Mouse (Mus musculus) intestine, embryonic 15.5 days (tissue): ENCODE measurements around the gene Get4. TPM values are rescaled to one million over a fixed set of nuclear protein-coding genes. Genes with fewer than 3 reads are reported as not detected.

Source experiments
- ATAC-seq: fragments of 200-750 bp; cut with Nextera tagmentation; 2 replicates; pipeline ENCODE4 v1.8.0; 2017; ENCODE audit warnings: moderate TSS enrichment, moderate library complexity
- H3K27ac ChIP-seq: fragments of 300-500 bp; sonication (generic); 2 replicates; pipeline ENCODE4 v1.5.1; 2015; ENCODE audit warnings: mild to moderate bottlenecking, inconsistent platforms
- H3K27me3 ChIP-seq: fragments of 300-500 bp; sonication (generic); replicated peaks from 2 replicates; pipeline ENCODE4 v1.6.1; 2015; ENCODE audit warnings: inconsistent platforms
- H3K36me3 ChIP-seq: fragments of 300-500 bp; sonication (generic); 2 replicates; pipeline ENCODE4 v1.6.1; 2015; ENCODE audit warnings: inconsistent platforms
- H3K4me1 ChIP-seq: fragments of 300-500 bp; sonication (generic); replicated peaks from 2 replicates; pipeline ENCODE4 v1.6.1; 2015; ENCODE audit warnings: inconsistent platforms
- H3K4me2 ChIP-seq: fragments of 300-500 bp; sonication (generic); replicated peaks from 2 replicates; pipeline ENCODE4 v1.6.1; 2015; ENCODE audit warnings: mild to moderate bottlenecking, inconsistent platforms
- H3K4me3 ChIP-seq: fragments of 300-500 bp; sonication (generic); replicated peaks from 2 replicates; pipeline ENCODE4 v1.5.1; 2015; ENCODE audit warnings: inconsistent platforms
- H3K9ac ChIP-seq: fragments of 300-500 bp; sonication (generic); 2 replicates; pipeline ENCODE4 v1.6.1; 2015; ENCODE audit warnings: inconsistent platforms
- H3K9me3 ChIP-seq: fragments of 300-500 bp; sonication (generic); 2 replicates; pipeline ENCODE4 v1.6.1; 2016; ENCODE audit warnings: inconsistent platforms
- WGBS: fragments of 180-500 bp; shearing (Covaris S2); methylation state at CpG from one replicate; pipeline ENCODE4 v1.1.7; 2015; 5-methylcytosine and 5-hydroxymethylcytosine counted together
- polyA plus RNA-seq: library from polyadenylated mRNA; unstranded; fragments of >200 nt; fragmentation: Nextera tagmentation; extraction: Ambion mirVana; gene quantifications from 2 replicates; pipeline ENCODE4 v1.2.1, GENCODE M21; 2015

Gene Get4
- polyA plus RNA-seq, 1 experiment from 2014 or later: 147 TPM

DNA sequence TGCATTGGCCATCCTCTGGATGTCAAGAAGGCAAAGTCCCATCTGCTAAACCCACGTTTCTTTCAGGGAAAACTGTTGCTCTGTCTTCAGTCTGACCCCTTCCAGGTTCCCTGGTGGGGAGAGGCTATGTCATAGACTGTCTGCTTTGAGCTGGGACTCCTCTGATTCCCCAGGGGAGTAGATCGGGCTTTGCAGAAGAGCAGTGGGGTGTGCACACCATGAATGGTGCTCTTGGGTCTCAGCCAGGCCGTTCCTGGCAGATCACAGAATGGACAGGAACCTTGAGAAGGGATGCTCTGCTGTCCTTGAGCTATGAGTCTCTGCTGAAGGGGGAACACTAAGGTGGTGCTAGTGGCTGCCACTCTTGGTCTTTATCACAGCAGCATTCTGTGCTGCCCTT is 3.3 kb upstream of the Get4 start:
- Histone ChIP-seq H3K27ac (no peak overlapping the region), H3K9me3 (no peaks in the 10 kb centered on the region), H3K4me1 (peaks cover 6% of the 10 kb centered on the region; the same call in 1 of the 2 replicates), H3K4me3 (no peak overlapping the region), H3K27me3 (no peaks in the 10 kb centered on the region), H3K4me2 (no peak overlapping the region), H3K36me3 (peaks cover 35% of the 10 kb centered on the region; the same call in 1 of the 2 replicates), H3K9ac (no peak overlapping the region)
- ATAC-seq: no peak
- WGBS: 69% methylated on average over 3 of the region's 3 CpGs

DNA sequence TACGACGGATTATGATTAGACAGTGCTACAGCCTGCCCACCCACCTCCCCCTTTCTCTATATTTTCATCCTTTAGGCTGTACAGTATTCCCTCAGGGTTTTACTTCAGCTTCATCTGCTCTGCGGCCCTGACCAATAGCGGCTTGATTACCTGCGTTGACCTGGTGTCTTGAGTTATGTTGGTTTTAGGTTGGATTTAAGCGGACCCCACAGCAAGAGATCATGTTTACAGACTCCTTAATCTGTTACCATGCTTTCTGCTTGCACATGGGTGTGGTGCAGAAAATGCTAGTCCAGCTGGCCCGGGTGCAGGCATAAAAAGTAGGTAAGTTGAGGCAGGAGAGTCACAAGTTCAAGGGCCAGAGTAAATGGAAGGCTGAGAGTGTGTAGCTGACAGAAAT is 845 bp upstream of the Get4 start:
- Histone ChIP-seq H3K4me3 (no peak overlapping the region), H3K27ac (peak overlapping the region; percentile 82; the same call in 1 of the 2 replicates), H3K9me3 (no peaks in the 10 kb centered on the region), H3K4me2 (peak overlapping the region; percentile 86), H3K4me1 (peaks cover 13% of the 10 kb centered on the region), H3K36me3 (peaks cover 19% of the 10 kb centered on the region; the same call in 1 of the 2 replicates), H3K9ac (no peak overlapping the region; the same call in 1 of the 2 replicates), H3K27me3 (no peaks in the 10 kb centered on the region)
- 77% methylated on average over 7 of the region's 7 CpGs for WGBS
- no peak for ATAC-seq

GRCm38 (mm10) chr5:139251736-139252080 is 416 bp upstream of the Get4 start:
- Histone ChIP-seq H3K9ac (peak overlapping the region; percentile 60), H3K4me3 (peak overlapping the region; percentile 95), H3K9me3 (no peaks in the 10 kb centered on the region), H3K27me3 (no peaks in the 10 kb centered on the region), H3K4me2 (peak overlapping the region; percentile 86), H3K36me3 (peaks cover 15% of the 10 kb centered on the region; the same call in 1 of the 2 replicates), H3K27ac (peak overlapping the region; percentile 82), H3K4me1 (peaks cover 13% of the 10 kb centered on the region)
- peak; percentile 40 for ATAC-seq
- WGBS: under 1% methylated on average over 8 of the region's 8 CpGs

GRCm38 (mm10) chr5:139252910-139253245 is 754 bp downstream of the Get4 start:
- H3K9me3 ChIP-seq: no peaks in the 10 kb centered on the region
- peaks cover 4% of the 10 kb centered on the region; the same call in 1 of the 2 replicates for H3K36me3 ChIP-seq
- H3K27ac ChIP-seq: peak overlapping the region; percentile 92
- WGBS: 0% methylated on average over 7 of the region's 7 CpGs
- no peaks in the 10 kb centered on the region for H3K27me3 ChIP-seq
- peak overlapping the region; percentile 95 for H3K4me3 ChIP-seq
- peaks cover 13% of the 10 kb centered on the region for H3K4me1 ChIP-seq
- ATAC-seq: peak; percentile 48
- peak overlapping the region; percentile 89 for H3K9ac ChIP-seq
- peak overlapping the region; percentile 86 for H3K4me2 ChIP-seq

- Histone ChIP-seq H3K9me3 (no peaks in the 10 kb centered on the region), H3K27ac (peak overlapping the region; percentile 92), H3K4me3 (peak overlapping the region; percentile 95), H3K36me3 (peaks cover 4% of the 10 kb centered on the region; the same call in 1 of the 2 replicates), H3K27me3 (no peaks in the 10 kb centered on the region), H3K9ac (peak overlapping the region; percentile 89), H3K4me2 (peak overlapping the region; percentile 86), H3K4me1 (peaks cover 13% of the 10 kb centered on the region)
- ATAC-seq: peak; percentile 18; the same call in 1 of the 2 replicates
- 3% methylated on average over 6 of the region's 6 CpGs for WGBS
These were observed 1.2 kb downstream of the Get4 start for GRCm38 (mm10) chr5:139253301-139253741.

- Histone ChIP-seq H3K4me1 (peaks cover 13% of the 10 kb centered on the region), H3K36me3 (0 out of 2 replicates have a peak, but pooled peaks cover 1% of the 10 kb centered on the region)
- WGBS: 86% methylated on average over 6 of the region's 6 CpGs
These were observed 2.8 kb downstream of the Get4 start for GRCm38 (mm10) chr5:139254938-139255337.

GRCm38 (mm10) chr5:139255777-139256176 is 3.7 kb downstream of the Get4 start:
- WGBS: 81% methylated on average over 6 of the region's 6 CpGs
- Histone ChIP-seq H3K36me3 (no peaks in the 10 kb centered on the region), H3K27ac (no peak overlapping the region), H3K4me1 (peaks cover 13% of the 10 kb centered on the region), H3K9me3 (no peaks in the 10 kb centered on the region), H3K9ac (no peak overlapping the region), H3K4me3 (no peak overlapping the region), H3K27me3 (no peaks in the 10 kb centered on the region), H3K4me2 (no peak overlapping the region)
- ATAC-seq: no peak

More at GRCm38 (mm10) chr5:139254938-139255337, 2.8 kb downstream of the Get4 start:
- Histone ChIP-seq H3K9me3 (no peaks in the 10 kb centered on the region), H3K4me2 (no peak overlapping the region), H3K27me3 (no peaks in the 10 kb centered on the region), H3K4me3 (no peak overlapping the region), H3K9ac (no peak overlapping the region), H3K27ac (no peak overlapping the region)
- ATAC-seq: no peak

DNA sequence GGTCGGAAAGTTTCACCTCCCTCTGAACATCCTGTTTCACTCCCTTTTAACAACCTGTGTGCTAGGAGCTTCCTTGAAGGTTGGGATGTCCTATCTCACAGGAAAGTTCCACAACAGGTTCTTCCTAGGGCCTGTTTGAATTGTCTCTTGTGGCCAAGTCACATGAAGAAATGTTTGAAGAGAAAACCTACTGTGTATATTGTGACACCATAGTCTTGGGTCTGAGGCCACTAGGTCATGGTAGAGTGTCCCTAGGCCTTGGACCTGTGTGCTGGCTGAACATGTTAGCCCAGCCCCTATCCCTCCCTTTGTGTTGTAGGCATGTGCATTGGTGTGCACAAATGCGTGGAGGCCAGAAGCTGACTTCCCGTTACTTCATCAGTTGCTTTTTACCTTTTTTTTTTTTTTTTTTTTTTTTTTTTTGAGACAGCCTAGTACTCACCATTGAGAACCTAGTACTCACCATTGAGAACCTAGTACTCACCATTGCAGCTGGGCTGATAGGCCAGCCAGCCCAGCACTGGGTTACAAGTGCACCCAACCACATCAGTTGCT is 4.2 kb downstream of the Get4 start:
- Histone ChIP-seq H3K9me3 (no peaks in the 10 kb centered on the region), H3K27ac (no peak overlapping the region), H3K4me3 (no peak overlapping the region), H3K9ac (no peak overlapping the region), H3K36me3 (peaks cover 4% of the 10 kb centered on the region; the same call in 1 of the 2 replicates), H3K27me3 (no peaks in the 10 kb centered on the region), H3K4me2 (no peak overlapping the region), H3K4me1 (peaks cover 13% of the 10 kb centered on the region)
- WGBS: 80% methylated on average over 3 of the region's 3 CpGs
- no peak for ATAC-seq

DNA sequence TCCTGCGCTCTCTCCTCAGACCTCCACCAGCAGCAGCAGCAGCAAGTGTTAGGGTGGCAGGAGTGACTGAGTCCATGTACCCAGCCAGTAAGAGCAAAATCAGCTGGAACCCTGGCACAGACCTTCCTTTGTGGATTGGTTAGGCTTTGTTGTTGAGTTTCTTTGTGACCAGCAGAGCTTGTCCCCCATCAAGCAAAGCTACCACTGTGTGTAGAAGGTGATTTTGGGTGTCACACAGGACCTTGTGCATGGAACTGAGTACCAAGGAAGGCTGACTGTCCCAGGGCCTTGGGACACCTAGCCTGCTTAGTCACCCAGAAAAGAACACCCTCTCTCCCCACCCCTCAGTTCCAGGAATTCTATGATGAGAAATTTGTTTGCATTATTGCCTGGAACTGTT is 5.1 kb downstream of the Get4 start:
- WGBS: 92% methylated on average over 1 of the region's 1 CpGs

DNA sequence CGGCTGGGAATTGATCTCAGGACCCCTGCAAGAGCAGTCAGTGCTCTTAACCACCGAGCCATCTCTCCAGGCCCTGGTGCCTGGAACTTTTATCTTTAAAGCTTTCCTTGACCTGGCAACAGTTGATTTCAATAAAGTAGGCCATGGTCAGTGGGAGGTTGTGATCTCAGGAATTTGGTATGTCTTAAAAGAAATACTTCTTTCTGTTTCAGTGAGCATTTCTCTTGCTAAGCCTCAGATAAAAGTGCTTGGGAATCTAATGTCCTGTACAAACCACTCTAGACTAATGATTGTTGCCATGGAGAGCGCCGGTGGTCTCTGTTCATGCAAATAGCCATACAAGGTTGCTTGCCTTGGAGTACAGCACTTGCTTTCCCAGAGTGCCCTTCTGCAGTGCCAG is 5.7 kb downstream of the Get4 start:
- Histone ChIP-seq H3K9ac (no peak overlapping the region), H3K9me3 (no peaks in the 10 kb centered on the region)
- 72% methylated on average over 4 of the region's 4 CpGs for WGBS

More for the DNA sequence above, 5.1 kb downstream of the Get4 start:
- Histone ChIP-seq H3K27me3 (no peaks in the 10 kb centered on the region), H3K4me3 (no peak overlapping the region), H3K36me3 (peaks cover 7% of the 10 kb centered on the region), H3K4me1 (peaks cover 13% of the 10 kb centered on the region), H3K27ac (no peak overlapping the region), H3K4me2 (no peak overlapping the region), H3K9ac (no peak overlapping the region), H3K9me3 (no peaks in the 10 kb centered on the region)
- ATAC-seq: no peak

DNA sequence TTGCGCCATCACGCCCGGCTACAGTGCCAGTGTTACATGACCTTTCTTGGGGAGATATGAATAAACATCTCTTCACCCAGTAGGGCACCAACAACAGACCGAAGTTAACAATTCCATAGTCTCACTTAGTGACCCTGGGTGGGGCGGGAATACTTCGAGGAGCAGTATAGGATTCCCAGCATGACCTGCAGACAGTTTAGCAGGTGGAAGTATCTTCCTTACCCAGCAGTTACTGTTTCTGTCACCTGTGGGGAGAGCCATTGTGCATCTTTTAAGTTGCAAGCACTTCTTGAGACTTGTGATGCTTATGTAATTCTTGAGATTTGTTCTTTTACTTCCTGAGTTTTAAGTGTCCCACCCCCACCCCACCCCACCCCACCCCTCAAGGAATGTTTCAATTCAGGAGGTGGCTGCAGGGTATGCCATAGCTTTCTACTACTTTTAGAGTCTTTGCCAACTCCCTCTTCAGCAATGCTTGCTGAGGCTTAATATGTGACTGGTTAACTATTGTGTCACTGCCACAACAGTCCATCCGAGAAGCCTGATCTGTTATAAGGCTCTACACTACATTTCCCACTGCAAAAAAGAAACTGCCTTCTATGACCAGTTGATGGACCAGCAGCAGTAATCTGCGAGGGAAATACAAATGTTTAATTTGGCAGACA is 6.4 kb downstream of the Get4 start:
- Histone ChIP-seq H3K4me2 (no peak overlapping the region), H3K27ac (no peak overlapping the region), H3K4me3 (no peak overlapping the region), H3K36me3 (peaks cover 20% of the 10 kb centered on the region), H3K9ac (no peak overlapping the region), H3K4me1 (peaks cover 10% of the 10 kb centered on the region), H3K27me3 (no peaks in the 10 kb centered on the region), H3K9me3 (no peaks in the 10 kb centered on the region)
- ATAC-seq: no peak
- 84% methylated on average over 8 of the region's 8 CpGs for WGBS

More for the DNA sequence above, 5.7 kb downstream of the Get4 start:
- no peak for ATAC-seq
- Histone ChIP-seq H3K36me3 (peaks cover 13% of the 10 kb centered on the region), H3K27me3 (no peaks in the 10 kb centered on the region), H3K4me1 (peaks cover 13% of the 10 kb centered on the region), H3K4me2 (no peak overlapping the region), H3K27ac (no peak overlapping the region), H3K4me3 (no peak overlapping the region)

DNA sequence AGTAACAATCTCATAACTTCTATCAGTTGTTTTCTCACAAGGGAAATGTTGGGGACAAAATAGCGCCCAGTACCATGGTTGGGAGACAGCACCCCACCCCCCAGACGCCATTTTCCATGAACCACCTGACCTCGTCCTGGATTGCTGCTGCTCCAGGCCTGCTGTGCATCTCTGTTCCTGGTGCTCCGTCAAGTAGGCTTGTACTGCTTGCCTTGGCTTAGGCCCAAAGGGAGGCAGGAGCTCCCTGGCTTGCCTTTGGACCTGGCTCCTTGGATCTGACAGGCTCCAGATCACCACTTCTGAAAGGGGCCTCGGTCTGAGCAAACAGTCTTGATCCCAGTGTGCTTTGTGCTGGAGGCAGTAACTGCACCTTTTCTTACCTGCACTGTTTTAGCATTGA is 7.7 kb downstream of the Get4 start:
- Histone ChIP-seq H3K9me3 (no peaks in the 10 kb centered on the region), H3K27me3 (no peaks in the 10 kb centered on the region), H3K9ac (no peak overlapping the region), H3K4me3 (no peak overlapping the region), H3K4me2 (no peak overlapping the region), H3K27ac (no peak overlapping the region), H3K36me3 (peaks cover 32% of the 10 kb centered on the region), H3K4me1 (peaks cover 5% of the 10 kb centered on the region; the same call in 1 of the 2 replicates)
- WGBS: 68% methylated on average over 5 of the region's 5 CpGs
- no peak for ATAC-seq

DNA sequence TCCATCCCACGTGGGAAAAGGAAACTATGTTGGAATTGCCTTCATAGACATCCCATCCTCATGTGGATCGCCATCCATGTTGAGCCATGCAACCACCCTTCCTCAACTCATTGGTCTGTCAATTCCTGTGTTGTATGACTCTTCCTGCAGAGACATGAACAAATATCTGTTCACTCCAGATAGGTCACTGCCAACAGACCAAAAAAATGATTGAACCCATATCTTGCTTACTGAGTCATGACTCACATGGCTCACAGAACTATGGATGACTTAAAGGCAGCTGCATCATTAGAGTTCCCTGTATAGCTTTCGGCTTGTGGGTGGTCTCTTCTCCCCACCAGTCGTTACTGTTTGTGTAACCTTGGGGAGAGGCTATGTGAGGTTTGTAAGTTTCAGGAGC is 9.3 kb downstream of the Get4 start:
- no peak for ATAC-seq
- Histone ChIP-seq H3K4me3 (no peak overlapping the region), H3K27ac (no peak overlapping the region), H3K9ac (no peak overlapping the region), H3K4me2 (no peak overlapping the region), H3K4me1 (no peaks in the 10 kb centered on the region), H3K27me3 (no peaks in the 10 kb centered on the region), H3K36me3 (peaks cover 46% of the 10 kb centered on the region), H3K9me3 (no peaks in the 10 kb centered on the region)
- 89% methylated on average over 4 of the region's 4 CpGs for WGBS
